In genomic region chr7:98870791-98871190, GRCm38 (mm10) we compare ENCODE assay signal across 12 mouse cellular contexts. TPM values are rescaled to one million over a fixed set of nuclear protein-coding genes. Genes with fewer than 3 reads are reported as not detected.
A peak's percentile ranks its signal among the peaks of the same experiment; 100 is the strongest.
DNase-seq lines count a peak whose midpoint lies in the region; ATAC-seq and TF ChIP-seq lines count a peak whose summit lies in the region.
"Had no signal": no experiment of that assay in that cellular context is flagged by ENCODE, and none has a peak within 500 bp of the region (broad histone marks: within the 10 kb centered on the region; RNA-seq: fewer than 3 reads in every experiment).

No protein-coding gene starts in this region.

- H3K9me3 ChIP-seq in heart, embryonic 10.5 days: no peaks in the 10 kb centered on the region
- H3K9me3 ChIP-seq in lung, embryonic 16.5 days (ENCODE audit: control insufficient read depth, low read length): no peaks in the 10 kb centered on the region
- H3K9me3 ChIP-seq in lung, postnatal 0 days (ENCODE audit: low read length): no peaks in the 10 kb centered on the region
- H3K9me3 ChIP-seq in heart, embryonic 15.5 days (replicated peaks): no peaks in the 10 kb centered on the region
- no peaks in the 10 kb centered on the region for H3K9me3 ChIP-seq in stomach, embryonic 15.5 days

- H3K4me1 ChIP-seq in heart, embryonic 10.5 days: peaks cover 77% of the 10 kb centered on the region
- H3K4me1 ChIP-seq in lung, embryonic 16.5 days (replicated peaks; ENCODE audit: control insufficient read depth, insufficient read depth, low read length): peaks cover 42% of the 10 kb centered on the region
- H3K4me1 ChIP-seq in lung, postnatal 0 days (ENCODE audit: insufficient read depth, low read depth, low read length): peaks cover 9% of the 10 kb centered on the region; the same call in 1 of the 2 replicates
- H3K4me1 ChIP-seq in heart, embryonic 15.5 days (replicated peaks): peaks cover 61% of the 10 kb centered on the region
- H3K4me1 ChIP-seq in stomach, embryonic 15.5 days: peaks cover 26% of the 10 kb centered on the region

- peaks cover 29% of the 10 kb centered on the region for H3K27me3 ChIP-seq in heart, embryonic 10.5 days (ENCODE audit: insufficient read depth, poor library complexity, severe bottlenecking)
- H3K27me3 ChIP-seq in lung, embryonic 16.5 days (ENCODE audit: control insufficient read depth, insufficient read depth, low read depth, low read length): no peaks in the 10 kb centered on the region
- H3K27me3 ChIP-seq in lung, postnatal 0 days (replicated peaks; ENCODE audit: insufficient read depth, low read length): no peaks in the 10 kb centered on the region
- no peaks in the 10 kb centered on the region for H3K27me3 ChIP-seq in heart, embryonic 15.5 days
- H3K27me3 ChIP-seq in stomach, embryonic 15.5 days (replicated peaks): no peaks in the 10 kb centered on the region

- H3K4me3 ChIP-seq in heart, embryonic 10.5 days: no peak overlapping the region
- no peak overlapping the region for H3K4me3 ChIP-seq in lung, embryonic 16.5 days (ENCODE audit: low read length)
- no peak overlapping the region for H3K4me3 ChIP-seq in lung, postnatal 0 days (ENCODE audit: low read depth, low read length)
- H3K4me3 ChIP-seq in heart, embryonic 15.5 days: no peak overlapping the region
- H3K4me3 ChIP-seq in stomach, embryonic 15.5 days (replicated peaks): no peak overlapping the region
- H3K4me3 ChIP-seq: layer of hippocampus, adult 2 months had no signal

- WGBS in heart, embryonic 10.5 days: 17% methylated on average over 12 of the region's 12 CpGs
- 17% methylated on average over 12 of the region's 12 CpGs for WGBS in lung, embryonic 16.5 days
- WGBS in lung, postnatal 0 days: 32% methylated on average over 12 of the region's 12 CpGs
- WGBS in heart, embryonic 15.5 days: 23% methylated on average over 12 of the region's 12 CpGs
- 16% methylated on average over 12 of the region's 12 CpGs for WGBS in stomach, embryonic 15.5 days

- H3K36me3 ChIP-seq in heart, embryonic 10.5 days: no peaks in the 10 kb centered on the region
- no peaks in the 10 kb centered on the region for H3K36me3 ChIP-seq in lung, embryonic 16.5 days (ENCODE audit: control insufficient read depth, insufficient read depth, low read length)
- no peaks in the 10 kb centered on the region for H3K36me3 ChIP-seq in lung, postnatal 0 days (ENCODE audit: insufficient read depth, low read length)
- no peaks in the 10 kb centered on the region for H3K36me3 ChIP-seq in heart, embryonic 15.5 days
- no peaks in the 10 kb centered on the region for H3K36me3 ChIP-seq in stomach, embryonic 15.5 days

- no peak for TF ChIP-seq EP300 in lung, postnatal 0 days (IDR thresholded peaks at IDR 0.05)

- no peak for DNase-seq in heart, embryonic 10.5 days (ENCODE audit: low spot score)
- DNase-seq in heart, adult 8-10 months (ENCODE audit: low spot score): no peak
- DNase-seq in lung, postnatal 0 days (ENCODE audit: low spot score): no peak
- DNase-seq in layer of hippocampus, postnatal 36 days: no peak
- DNase-seq: adrenal gland, adult 2 months; left cerebral cortex, postnatal 4 days had no signal

- ATAC-seq in lung, embryonic 16.5 days (ENCODE audit: low read depth): peak; percentile 55
- no peak for ATAC-seq in lung, postnatal 0 days
- ATAC-seq in heart, embryonic 15.5 days (replicated peaks; ENCODE audit: insufficient number of reproducible peaks, insufficient read depth, low FRiP score, low read depth): 0 out of 2 replicates have a peak, but pooled peaks have one; percentile 11
- peak; percentile 51 for ATAC-seq in stomach, embryonic 15.5 days (ENCODE audit: insufficient read depth, low FRiP score, low read depth)
- ATAC-seq in monocyte, adult 5-6 weeks (replicated peaks; ENCODE audit: insufficient number of reproducible peaks, low FRiP score, low TSS enrichment, poor library complexity, severe bottlenecking): no peak

- TF ChIP-seq CTCF in lung, postnatal 0 days (IDR thresholded peaks at IDR 0.05): no peak

- H3K4me2 ChIP-seq in lung, embryonic 16.5 days (ENCODE audit: low read depth, low read length): no peak overlapping the region
- H3K4me2 ChIP-seq in lung, postnatal 0 days (replicated peaks; ENCODE audit: low read depth, low read length): no peak overlapping the region
- no peak overlapping the region for H3K4me2 ChIP-seq in heart, embryonic 15.5 days
- no peak overlapping the region for H3K4me2 ChIP-seq in stomach, embryonic 15.5 days

- H3K9ac ChIP-seq in lung, embryonic 16.5 days (ENCODE audit: low read length): peak overlapping the region; percentile 15; the same call in 1 of the 2 replicates
- H3K9ac ChIP-seq in lung, postnatal 0 days (replicated peaks; ENCODE audit: low read depth): no peak overlapping the region
- H3K9ac ChIP-seq in heart, embryonic 15.5 days: no peak overlapping the region
- H3K9ac ChIP-seq in stomach, embryonic 15.5 days: no peak overlapping the region

- H3K27ac ChIP-seq in heart, embryonic 10.5 days: peak overlapping the region; percentile 50
- H3K27ac ChIP-seq in lung, embryonic 16.5 days (ENCODE audit: low read length): peak overlapping the region; percentile 22; the same call in 1 of the 2 replicates
- no peak overlapping the region for H3K27ac ChIP-seq in lung, postnatal 0 days (ENCODE audit: low read length)
- H3K27ac ChIP-seq in heart, embryonic 15.5 days: no peak overlapping the region
- peak overlapping the region; percentile 51 for H3K27ac ChIP-seq in stomach, embryonic 15.5 days
- H3K27ac ChIP-seq: layer of hippocampus, adult 2 months; macrophage had no signal

RNA-seq across cellular contexts. Expression of gene Wnt11, which starts 35.9 kb away (rescaled TPM):
- 29.0 and 29.4 TPM in 2 replicates for polyA plus RNA-seq in heart, embryonic 10.5 days (2016; fragmentation: Nextera tagmentation; extraction: Ambion mirVana)
- 1 to 10 TPM; 4.2 to 7.8 (median 6.4) TPM for total RNA-seq in heart, adult 8-10 months (2022)
- polyA plus RNA-seq in lung, embryonic 16.5 days (2015; fragmentation: Nextera tagmentation; extraction: Ambion mirVana): 12.3 TPM in 2 replicates
- polyA plus RNA-seq in lung, postnatal 0 days (2015; fragmentation: Nextera tagmentation; extraction: Ambion mirVana): 10.5 and 11.8 TPM in 2 replicates
- 7.0 and 12.5 TPM in 2 replicates for polyA plus RNA-seq in heart, embryonic 15.5 days (2015; fragmentation: Nextera tagmentation; extraction: Ambion mirVana)
- polyA plus RNA-seq in stomach, embryonic 15.5 days (2015; fragmentation: Nextera tagmentation; extraction: Ambion mirVana): 3.8 and 5.5 TPM in 2 replicates
- 0.39 to 9.2 TPM (median 6.3 TPM) in 3 replicates for total RNA-seq in monocyte, adult 5-6 weeks (2017)
- total RNA-seq in layer of hippocampus, postnatal 36 days (2021): 1 to 10 TPM; 1.6 to 2.0 TPM
- polyA plus RNA-seq: macrophage had no signal

Comparison
In these comparisons a context has a peak if more than half of its experiments do, and no peak if none do; other contexts are left out.
1. H3K27ac ChIP-seq: peak in heart, embryonic 10.5 days (single experiment), lung, embryonic 16.5 days (single experiment) and stomach, embryonic 15.5 days (single experiment); none in lung, postnatal 0 days (single experiment) and heart, embryonic 15.5 days (single experiment).
2. ATAC-seq: peak in lung, embryonic 16.5 days (single experiment), heart, embryonic 15.5 days (single experiment) and stomach, embryonic 15.5 days (single experiment); none in lung, postnatal 0 days (single experiment) and monocyte, adult 5-6 weeks (single experiment).